Mouse (Mus musculus): ENCODE measurements at regions not wholly inside any gene's neighbourhood (a gene's known extent, or its start where the extent isn't known, plus 50 kb on each side); places are given as distances from the start of the nearest gene placed in this dataset.
A peak's percentile ranks its signal among the peaks of the same experiment; 100 is the strongest.

DNA sequence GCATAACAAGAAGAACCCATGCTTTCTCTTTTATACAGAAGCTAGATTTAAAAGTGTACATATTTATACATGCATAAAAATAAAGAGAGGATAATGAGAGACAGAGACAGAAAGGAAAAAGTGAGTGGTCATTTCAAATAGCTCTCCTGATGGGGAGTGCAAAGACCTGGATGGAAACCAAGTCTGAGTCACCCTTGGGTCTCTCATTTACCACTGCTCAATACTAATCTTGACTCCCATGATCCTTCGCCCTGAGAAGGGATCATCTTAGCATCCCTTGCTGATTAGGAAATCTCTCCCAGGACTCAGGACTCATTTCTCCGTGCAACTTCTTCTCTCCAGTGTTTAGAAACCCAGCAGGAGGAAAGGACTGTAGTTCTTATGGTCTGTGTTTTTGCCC is 386.9 kb upstream of the Dynlrb2 start:
- H3K4me2 ChIP-seq (ENCODE audit: low read depth, low read length), result no peak overlapping the region
- H3K9ac ChIP-seq (ENCODE audit: low read length), result no peak overlapping the region
- no peaks in the 10 kb centered on the region for H3K27me3 ChIP-seq (ENCODE audit: control insufficient read depth, insufficient read depth, low read length)
- no peaks in the 10 kb centered on the region for H3K36me3 ChIP-seq (ENCODE audit: control insufficient read depth, insufficient read depth, low read length)
- no peak overlapping the region for H3K4me3 ChIP-seq (replicated peaks; ENCODE audit: low read length)
- WGBS, result 81% methylated on average over 2 of the region's 2 CpGs
- peaks cover 14% of the 10 kb centered on the region for H3K4me1 ChIP-seq (ENCODE audit: control insufficient read depth, insufficient read depth, low read length)
- H3K9me3 ChIP-seq (replicated peaks; ENCODE audit: control insufficient read depth, low read length), result no peaks in the 10 kb centered on the region
- H3K27ac ChIP-seq (ENCODE audit: low read length), result no peak overlapping the region
- ATAC-seq (ENCODE audit: insufficient read depth, low FRiP score), result no peak

DNA sequence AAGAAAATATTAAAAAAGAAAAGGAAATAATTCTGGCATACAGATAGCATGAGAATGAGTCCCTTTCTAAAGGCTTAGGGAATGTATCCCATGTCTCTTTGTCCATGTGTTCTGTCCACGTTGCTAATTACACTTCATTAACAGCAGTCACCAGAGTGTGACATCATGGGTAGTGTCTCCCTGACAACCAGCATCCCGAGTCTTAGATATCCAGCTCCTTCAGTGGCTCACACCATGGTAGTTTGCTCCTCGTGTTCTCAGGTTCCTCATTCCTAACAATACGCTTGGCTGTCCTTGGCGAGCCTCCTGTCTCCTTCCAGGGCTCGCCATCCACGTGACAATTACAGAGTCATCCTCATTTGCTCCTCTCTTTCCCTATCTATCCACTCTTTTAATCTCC is 388.1 kb upstream of the Dynlrb2 start:
- Histone ChIP-seq H3K36me3 (ENCODE audit: control insufficient read depth, insufficient read depth, low read length) (no peaks in the 10 kb centered on the region), H3K4me1 (ENCODE audit: control insufficient read depth, insufficient read depth, low read length) (peaks cover 14% of the 10 kb centered on the region), H3K9ac (ENCODE audit: low read length) (no peak overlapping the region), H3K4me2 (ENCODE audit: low read depth, low read length) (no peak overlapping the region), H3K27me3 (ENCODE audit: control insufficient read depth, insufficient read depth, low read length) (no peaks in the 10 kb centered on the region), H3K9me3 (replicated peaks; ENCODE audit: control insufficient read depth, low read length) (no peaks in the 10 kb centered on the region), H3K27ac (ENCODE audit: low read length) (no peak overlapping the region; the same call in 1 of the 2 replicates), H3K4me3 (replicated peaks; ENCODE audit: low read length) (no peak overlapping the region)
- WGBS, result 54% methylated on average over 7 of the region's 7 CpGs
- no peak for ATAC-seq (ENCODE audit: insufficient read depth, low FRiP score)

DNA sequence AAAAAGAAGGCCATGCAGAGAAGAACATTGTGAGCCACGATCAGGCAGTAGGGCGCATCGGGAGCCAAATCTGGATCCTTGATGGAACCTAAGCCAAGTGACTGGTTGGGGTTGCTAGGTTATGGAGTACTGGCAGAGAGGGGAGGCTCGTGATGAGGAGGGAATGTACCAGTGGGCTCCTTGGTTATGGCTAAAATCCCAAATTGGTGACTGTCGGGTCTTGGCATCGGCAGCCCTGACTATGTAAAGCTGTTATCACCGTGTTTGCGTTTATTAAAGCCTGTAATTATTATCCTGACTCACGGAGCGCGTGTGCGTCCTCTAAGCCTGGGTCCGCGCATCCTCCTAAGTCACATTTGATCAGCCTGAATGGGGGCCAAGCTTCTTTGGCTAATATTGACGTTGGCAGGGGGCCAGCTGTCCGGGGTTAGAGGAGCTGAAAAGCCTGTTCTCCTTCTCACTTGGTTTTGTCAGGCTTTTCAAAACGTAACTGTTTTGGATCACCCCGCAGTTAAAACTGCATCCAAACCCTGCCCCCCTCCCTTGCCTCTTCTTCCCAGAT is 388.9 kb upstream of the Dynlrb2 start:
- 13% methylated on average over 18 of the region's 18 CpGs for WGBS
- no peak overlapping the region for H3K9ac ChIP-seq (ENCODE audit: low read length)
- peak; percentile 86 for ATAC-seq (ENCODE audit: insufficient read depth, low FRiP score)
- H3K27me3 ChIP-seq (ENCODE audit: control insufficient read depth, insufficient read depth, low read length), result no peaks in the 10 kb centered on the region
- H3K9me3 ChIP-seq (replicated peaks; ENCODE audit: control insufficient read depth, low read length), result no peaks in the 10 kb centered on the region
- H3K27ac ChIP-seq (ENCODE audit: low read length), result peak overlapping the region; percentile 67
- H3K4me2 ChIP-seq (ENCODE audit: low read depth, low read length), result peak overlapping the region; percentile 41
- peaks cover 15% of the 10 kb centered on the region for H3K4me1 ChIP-seq (ENCODE audit: control insufficient read depth, insufficient read depth, low read length)
- H3K36me3 ChIP-seq (ENCODE audit: control insufficient read depth, insufficient read depth, low read length), result no peaks in the 10 kb centered on the region
- no peak overlapping the region for H3K4me3 ChIP-seq (replicated peaks; ENCODE audit: low read length)

DNA sequence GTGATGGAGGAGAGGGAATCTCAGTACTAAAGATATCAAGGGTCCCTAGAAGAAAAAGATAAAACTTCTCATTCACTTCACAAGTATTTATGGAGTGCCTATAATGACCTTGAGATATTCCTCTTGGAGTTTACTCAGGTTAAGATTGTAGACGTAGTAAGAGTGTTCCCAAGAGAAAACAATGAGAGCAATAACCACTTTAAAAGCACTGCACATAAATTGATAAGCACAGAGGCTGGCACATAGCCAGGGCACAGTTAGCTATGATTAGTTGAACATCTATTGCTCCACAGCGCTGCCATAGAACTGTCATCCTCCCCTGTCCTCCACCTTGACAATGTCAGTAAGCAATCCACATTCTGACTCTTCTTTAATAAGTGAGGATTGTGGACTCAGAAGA is 389.8 kb upstream of the Dynlrb2 start:
- no peak overlapping the region for H3K4me2 ChIP-seq (ENCODE audit: low read depth, low read length)
- H3K9ac ChIP-seq (ENCODE audit: low read length), result no peak overlapping the region
- WGBS, result 46% methylated on average over 2 of the region's 2 CpGs
- H3K27ac ChIP-seq (ENCODE audit: low read length), result no peak overlapping the region
- H3K36me3 ChIP-seq (ENCODE audit: control insufficient read depth, insufficient read depth, low read length), result no peaks in the 10 kb centered on the region
- H3K27me3 ChIP-seq (ENCODE audit: control insufficient read depth, insufficient read depth, low read length), result no peaks in the 10 kb centered on the region
- no peak for ATAC-seq (ENCODE audit: insufficient read depth, low FRiP score)
- H3K9me3 ChIP-seq (replicated peaks; ENCODE audit: control insufficient read depth, low read length), result no peaks in the 10 kb centered on the region
- no peak overlapping the region for H3K4me3 ChIP-seq (replicated peaks; ENCODE audit: low read length)
- peaks cover 20% of the 10 kb centered on the region for H3K4me1 ChIP-seq (ENCODE audit: control insufficient read depth, insufficient read depth, low read length)

DNA sequence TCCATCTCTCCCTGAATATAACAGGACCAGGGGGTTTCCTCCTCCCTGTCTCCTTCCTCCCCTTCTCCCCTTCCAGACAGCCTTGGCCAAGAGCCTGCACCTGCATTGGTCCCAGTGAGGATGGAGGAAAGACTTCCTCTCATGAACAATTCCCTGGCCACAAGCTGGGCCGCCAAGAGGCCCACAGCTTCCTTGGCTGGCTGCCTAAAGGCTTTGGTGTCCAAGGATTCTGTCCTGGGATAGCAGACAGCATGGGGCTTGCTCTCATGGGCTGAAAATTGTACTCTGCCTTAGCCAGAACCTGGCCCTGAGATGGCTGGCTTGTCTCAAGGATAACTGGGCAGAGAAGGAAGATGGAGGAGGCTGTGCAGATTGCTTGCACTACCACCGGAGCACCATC is 390.3 kb upstream of the Dynlrb2 start:
- WGBS, result 66% methylated on average over 2 of the region's 2 CpGs

DNA sequence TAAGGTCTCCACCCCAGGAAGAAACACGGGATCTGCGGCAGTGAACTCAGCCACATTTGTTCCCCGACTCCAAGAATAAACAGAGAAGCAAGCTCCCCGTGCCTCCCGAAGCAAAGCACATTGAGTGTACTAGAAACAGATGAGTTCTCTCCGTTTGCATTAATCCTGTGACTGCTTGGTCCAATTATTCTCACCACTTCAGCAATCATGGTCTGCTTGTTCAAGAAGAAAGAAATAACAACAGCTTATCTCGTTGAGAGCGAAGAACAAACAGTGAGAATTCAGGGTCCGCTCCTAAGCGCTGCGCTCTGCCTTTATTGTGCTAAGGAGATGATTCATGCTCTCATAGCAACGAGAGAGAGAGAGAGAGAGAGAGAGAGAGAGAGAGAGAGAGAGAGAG is 393.6 kb upstream of the Dynlrb2 start:
- no peak for ATAC-seq (ENCODE audit: insufficient read depth, low FRiP score)
- 0 out of 2 replicates have a peak overlapping the region, but pooled peaks have one; percentile 36 for H3K27ac ChIP-seq (ENCODE audit: low read length)

More for the DNA sequence above, 390.3 kb upstream of the Dynlrb2 start:
- Histone ChIP-seq H3K27me3 (ENCODE audit: control insufficient read depth, insufficient read depth, low read length) (no peaks in the 10 kb centered on the region), H3K4me1 (ENCODE audit: control insufficient read depth, insufficient read depth, low read length) (peaks cover 20% of the 10 kb centered on the region), H3K9me3 (replicated peaks; ENCODE audit: control insufficient read depth, low read length) (no peaks in the 10 kb centered on the region), H3K4me2 (ENCODE audit: low read depth, low read length) (no peak overlapping the region), H3K36me3 (ENCODE audit: control insufficient read depth, insufficient read depth, low read length) (no peaks in the 10 kb centered on the region), H3K9ac (ENCODE audit: low read length) (no peak overlapping the region), H3K4me3 (replicated peaks; ENCODE audit: low read length) (no peak overlapping the region), H3K27ac (ENCODE audit: low read length) (no peak overlapping the region)
- ATAC-seq (ENCODE audit: insufficient read depth, low FRiP score), result no peak

DNA sequence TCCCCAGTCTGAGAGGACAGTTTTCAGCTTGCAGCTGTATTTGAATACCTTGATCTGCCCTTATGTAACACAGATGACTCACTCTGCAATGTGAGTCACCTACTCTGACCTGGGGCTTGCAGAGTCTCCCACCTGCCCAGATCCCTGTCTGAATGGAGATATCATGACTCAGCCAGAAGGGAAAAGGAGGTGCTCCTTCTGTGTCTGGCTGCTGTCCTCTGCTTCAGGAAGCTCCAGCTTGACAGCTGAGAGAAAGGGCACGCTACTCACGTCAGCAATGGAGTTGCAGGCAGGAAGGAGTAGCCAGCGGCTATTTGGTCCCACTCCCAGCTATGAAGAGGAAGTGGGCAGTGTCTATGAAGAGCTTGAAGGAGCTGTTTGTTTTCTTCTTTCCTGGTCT is 389.1 kb upstream of the Maf start:
- Histone ChIP-seq H3K27me3 (ENCODE audit: control insufficient read depth, insufficient read depth, low read length) (no peaks in the 10 kb centered on the region), H3K36me3 (ENCODE audit: control insufficient read depth, insufficient read depth, low read length) (no peaks in the 10 kb centered on the region), H3K9me3 (replicated peaks; ENCODE audit: control insufficient read depth, low read length) (no peaks in the 10 kb centered on the region), H3K4me2 (ENCODE audit: low read depth, low read length) (no peak overlapping the region), H3K9ac (ENCODE audit: low read length) (no peak overlapping the region), H3K27ac (ENCODE audit: low read length) (no peak overlapping the region), H3K4me3 (replicated peaks; ENCODE audit: low read length) (no peak overlapping the region), H3K4me1 (ENCODE audit: control insufficient read depth, insufficient read depth, low read length) (no peaks in the 10 kb centered on the region)
- ATAC-seq (ENCODE audit: insufficient read depth, low FRiP score), result peak; percentile 68; the same call in 1 of the 2 replicates
- 43% methylated on average over 3 of the region's 3 CpGs for WGBS

More for the DNA sequence above, 393.6 kb upstream of the Dynlrb2 start:
- Histone ChIP-seq H3K4me1 (ENCODE audit: control insufficient read depth, insufficient read depth, low read length) (peaks cover 20% of the 10 kb centered on the region), H3K36me3 (ENCODE audit: control insufficient read depth, insufficient read depth, low read length) (no peaks in the 10 kb centered on the region), H3K9me3 (replicated peaks; ENCODE audit: control insufficient read depth, low read length) (0 out of 2 replicates have a peak, but pooled peaks cover 4% of the 10 kb centered on the region), H3K9ac (ENCODE audit: low read length) (no peak overlapping the region), H3K27me3 (ENCODE audit: control insufficient read depth, insufficient read depth, low read length) (no peaks in the 10 kb centered on the region), H3K4me3 (replicated peaks; ENCODE audit: low read length) (no peak overlapping the region), H3K4me2 (ENCODE audit: low read depth, low read length) (peak overlapping the region; percentile 39; the same call in 1 of the 2 replicates)
- WGBS, result 26% methylated on average over 12 of the region's 12 CpGs

DNA sequence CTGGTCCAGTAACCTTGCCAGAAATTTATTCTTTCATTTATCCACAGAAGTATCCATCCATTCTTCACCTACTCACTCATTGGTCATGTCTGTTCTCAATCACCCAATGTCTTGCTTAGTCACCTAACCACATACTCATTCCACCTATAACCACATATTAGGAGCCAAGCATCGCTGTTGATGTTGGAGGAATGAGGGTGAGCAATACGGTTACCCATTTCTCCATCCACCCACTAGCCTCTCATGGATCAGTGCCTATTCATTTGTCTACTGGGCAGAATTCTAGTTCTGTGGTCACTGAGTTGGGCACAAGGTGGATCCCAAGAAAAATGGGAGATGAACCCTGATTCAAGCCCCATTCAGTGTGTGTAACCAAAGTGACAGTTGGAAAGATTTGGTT is 375.6 kb upstream of the Maf start:
- Histone ChIP-seq H3K9ac (ENCODE audit: low read length) (no peak overlapping the region), H3K27me3 (ENCODE audit: control insufficient read depth, insufficient read depth, low read length) (no peaks in the 10 kb centered on the region), H3K36me3 (ENCODE audit: control insufficient read depth, insufficient read depth, low read length) (no peaks in the 10 kb centered on the region), H3K4me1 (ENCODE audit: control insufficient read depth, insufficient read depth, low read length) (peaks cover 6% of the 10 kb centered on the region; the same call in 1 of the 2 replicates), H3K27ac (ENCODE audit: low read length) (no peak overlapping the region), H3K4me2 (ENCODE audit: low read depth, low read length) (no peak overlapping the region), H3K9me3 (replicated peaks; ENCODE audit: control insufficient read depth, low read length) (no peaks in the 10 kb centered on the region), H3K4me3 (replicated peaks; ENCODE audit: low read length) (no peak overlapping the region)
- no peak for ATAC-seq (ENCODE audit: insufficient read depth, low FRiP score)
- 96% methylated on average over 2 of the region's 2 CpGs for WGBS

DNA sequence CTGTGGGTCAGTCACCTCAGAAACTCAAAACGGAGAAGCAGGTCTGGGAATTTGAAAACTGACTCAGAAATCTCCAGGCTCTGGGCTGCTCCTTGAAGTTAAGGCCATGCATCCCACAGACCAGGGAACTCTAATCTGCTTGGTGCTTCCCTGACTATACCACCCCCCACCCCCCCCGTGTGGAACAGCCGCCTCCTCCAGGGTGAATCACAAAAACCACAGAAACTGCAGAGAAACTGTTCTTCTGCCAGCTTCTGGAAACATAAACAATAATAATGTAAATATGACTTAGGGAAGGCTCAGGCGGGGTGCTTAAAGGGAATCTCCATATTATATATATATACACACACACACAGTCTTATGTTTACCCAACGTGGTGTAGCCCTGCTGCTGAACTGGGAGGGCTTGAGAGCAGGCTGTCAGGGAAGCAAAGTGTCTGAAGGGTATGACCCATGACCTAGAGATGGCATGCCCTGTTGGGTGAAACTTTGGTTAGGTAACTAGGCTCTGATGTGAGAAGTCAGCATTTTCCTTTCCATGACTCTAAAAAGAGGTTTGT is 371.3 kb upstream of the Maf start:
- no peaks in the 10 kb centered on the region for H3K27me3 ChIP-seq (ENCODE audit: control insufficient read depth, insufficient read depth, low read length)
- H3K27ac ChIP-seq (ENCODE audit: low read length), result peak overlapping the region; percentile 73
- no peaks in the 10 kb centered on the region for H3K9me3 ChIP-seq (replicated peaks; ENCODE audit: control insufficient read depth, low read length)
- WGBS, result 28% methylated on average over 5 of the region's 5 CpGs
- ATAC-seq (ENCODE audit: insufficient read depth, low FRiP score), result peak; percentile 62; the same call in 1 of the 2 replicates
- no peak overlapping the region for H3K4me2 ChIP-seq (ENCODE audit: low read depth, low read length)
- no peaks in the 10 kb centered on the region for H3K36me3 ChIP-seq (ENCODE audit: control insufficient read depth, insufficient read depth, low read length)
- peaks cover 6% of the 10 kb centered on the region; the same call in 1 of the 2 replicates for H3K4me1 ChIP-seq (ENCODE audit: control insufficient read depth, insufficient read depth, low read length)
- no peak overlapping the region for H3K9ac ChIP-seq (ENCODE audit: low read length)
- H3K4me3 ChIP-seq (replicated peaks; ENCODE audit: low read length), result no peak overlapping the region

All from stomach, embryonic 16.5 days (tissue).